Mouse (Mus musculus) kidney, adult 2 months (tissue): ENCODE measurements around the gene Add1. TPM values are rescaled to one million over a fixed set of nuclear protein-coding genes. Genes with fewer than 3 reads are reported as not detected.

ENCODE experiments used
- DNase-seq: peaks from one replicate; pipeline ENCODE4 v3.0.0; 2021
- H3K27ac ChIP-seq: fragments of 200-500 bp; 2 replicates; pipeline ENCODE4 v1.5.1; 2012; ENCODE audit warnings: low read depth, low read length, control low read depth, inconsistent platforms; ENCODE audit not compliant: insufficient read depth
- H3K27me3 ChIP-seq: fragments of 200-500 bp; replicated peaks from 2 replicates; pipeline ENCODE4 v1.6.1; 2012; ENCODE audit warnings: mild to moderate bottlenecking, moderate library complexity, low read length, inconsistent platforms; ENCODE audit not compliant: control insufficient read depth, insufficient read depth
- H3K36me3 ChIP-seq: fragments of 200-500 bp; 2 replicates; pipeline ENCODE4 v1.6.1; 2012; ENCODE audit warnings: mild to moderate bottlenecking, moderate library complexity, low read length, inconsistent platforms; ENCODE audit not compliant: control insufficient read depth, insufficient read depth
- H3K4me1 ChIP-seq: fragments of 200-500 bp; 2 replicates; pipeline ENCODE4 v1.6.1; 2011; ENCODE audit warnings: low read length; ENCODE audit not compliant: control insufficient read depth, insufficient read depth
- H3K4me3 ChIP-seq: fragments of 200-500 bp; 2 replicates; pipeline ENCODE4 v1.5.1; 2011; ENCODE audit warnings: mild to moderate bottlenecking, low read depth, low read length, control low read depth; ENCODE audit not compliant: insufficient read depth
- CTCF ChIP-seq: fragments of 200-500 bp; conservative IDR thresholded peaks from 2 replicates; pipeline ENCODE4 v1.5.1; 2011; ENCODE audit warnings: low read depth, mild to moderate bottlenecking, control low read depth, low read length, moderate library complexity, mixed read lengths; ENCODE audit not compliant: insufficient read depth, insufficient read length
- POLR2A ChIP-seq: fragments of 200-500 bp; IDR thresholded peaks from one replicate; pipeline ENCODE4 v1.6.1; 2011; ENCODE audit warnings: low read depth, low read length, control low read depth
- WGBS: fragments of 180-500 bp; shearing (Covaris S2); methylation state at CpG from one replicate; pipeline ENCODE4 v1.1.7; 2018; 5-methylcytosine and 5-hydroxymethylcytosine counted together
- polyA plus RNA-seq: library from polyadenylated mRNA; depleted of rRNA; stranded (reverse); fragments of >200 nt; gene quantifications from 2 replicates; pipeline ENCODE4 v1.2.3, GENCODE M21; 2012; rRNA removed

Add1 gene
- 129 and 135 TPM in 2 replicates for polyA plus RNA-seq

DNA sequence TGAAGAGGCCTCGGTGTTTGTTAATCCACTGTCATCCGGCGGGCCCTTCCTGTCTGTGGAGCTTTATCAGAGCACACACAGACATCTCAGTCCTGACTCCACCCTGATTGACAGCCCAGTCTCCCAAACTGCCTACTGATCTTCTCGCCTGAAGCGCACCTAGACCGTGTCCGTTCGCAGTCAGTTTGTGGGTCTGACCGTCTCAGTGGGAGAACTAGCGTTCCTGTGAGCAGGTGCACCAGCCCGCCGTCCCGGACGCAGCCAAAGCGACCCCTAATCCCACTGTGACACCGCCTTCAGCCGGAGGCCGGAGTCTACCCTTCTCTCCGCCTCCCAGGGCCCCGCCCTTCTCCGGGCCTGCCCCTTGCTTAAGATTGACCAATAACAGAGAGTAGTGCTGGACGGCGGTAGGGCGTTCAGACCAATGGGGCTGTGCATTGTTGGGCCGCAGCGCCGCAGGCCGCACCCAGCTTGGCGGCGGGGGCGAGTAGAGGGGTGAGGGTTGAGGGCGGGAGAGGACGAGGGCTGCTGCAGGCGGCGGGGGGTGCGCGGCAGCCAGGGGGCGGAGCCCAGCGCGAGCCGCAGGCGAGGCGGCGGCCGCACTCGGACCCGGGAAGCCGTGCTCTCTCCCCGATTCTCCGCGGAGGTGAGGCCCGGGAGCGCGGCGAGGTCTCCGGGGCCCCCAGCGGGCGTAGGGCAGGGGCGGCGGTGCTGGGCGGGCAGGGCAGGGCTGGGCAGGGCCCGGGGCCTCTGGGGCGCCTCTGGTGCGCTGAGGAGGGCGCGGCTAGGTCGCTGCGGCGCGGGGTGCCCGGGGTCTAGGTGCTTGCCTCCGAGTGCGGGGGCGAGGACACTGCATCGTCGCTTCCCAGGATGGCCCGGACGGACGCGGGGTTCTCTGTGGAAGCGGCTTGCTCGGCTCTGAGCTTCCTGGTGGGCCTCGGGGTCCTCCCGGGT, at the start of gene Add1:
TSS of gene Add1 (plus strand) at position 397 of the 954 bp plus-strand sequence.
- WGBS = under 1% methylated on average over 84 of the region's 84 CpGs
- no peaks in the 10 kb centered on the region for H3K36me3 ChIP-seq
- H3K27ac ChIP-seq = peak within 1 kb of the TSS; percentile 94
- peak; percentile 96 for TF ChIP-seq POLR2A
- TF ChIP-seq CTCF = no peak
- peaks cover 24% of the 10 kb centered on the region for H3K4me1 ChIP-seq
- no peaks in the 10 kb centered on the region for H3K27me3 ChIP-seq
- peak; percentile 98 for DNase-seq
- H3K4me3 ChIP-seq = peak within 1 kb of the TSS; percentile 96

DNA sequence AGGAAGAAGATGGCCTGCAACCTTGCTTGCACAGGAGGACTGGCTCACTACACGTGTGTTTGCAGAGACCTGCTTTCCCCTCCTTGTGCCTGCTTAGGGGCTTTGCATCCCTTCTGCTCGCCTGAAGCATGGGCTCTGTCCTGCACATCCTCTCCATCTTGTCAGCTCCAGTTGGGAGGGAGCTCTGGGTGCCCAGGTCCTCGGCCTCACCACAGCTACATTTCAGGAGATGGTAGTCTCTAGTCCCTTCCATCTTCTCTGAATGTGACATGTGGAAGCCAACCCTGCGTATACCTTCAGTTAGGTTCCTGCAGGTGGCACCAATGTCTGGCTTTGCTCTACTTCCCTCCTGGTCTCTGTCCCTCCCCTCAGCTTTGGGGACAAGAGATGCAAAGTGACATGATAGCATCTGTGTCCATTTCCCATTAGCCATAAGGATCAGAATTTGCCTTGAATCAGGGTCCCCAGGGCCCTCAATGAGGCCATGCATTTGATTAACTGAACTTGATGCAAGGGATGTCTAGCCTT, 49.4 kb upstream of the Add1 start:
- DNase-seq = no peak
- Histone ChIP-seq H3K36me3 (no peaks in the 10 kb centered on the region), H3K27me3 (no peaks in the 10 kb centered on the region), H3K4me3 (no peak overlapping the region), H3K4me1 (peaks cover 8% of the 10 kb centered on the region), H3K27ac (no peak overlapping the region)
- TF ChIP-seq CTCF = peak; percentile 37
- TF ChIP-seq POLR2A = no peak
- 78% methylated on average over 4 of the region's 4 CpGs for WGBS

DNA sequence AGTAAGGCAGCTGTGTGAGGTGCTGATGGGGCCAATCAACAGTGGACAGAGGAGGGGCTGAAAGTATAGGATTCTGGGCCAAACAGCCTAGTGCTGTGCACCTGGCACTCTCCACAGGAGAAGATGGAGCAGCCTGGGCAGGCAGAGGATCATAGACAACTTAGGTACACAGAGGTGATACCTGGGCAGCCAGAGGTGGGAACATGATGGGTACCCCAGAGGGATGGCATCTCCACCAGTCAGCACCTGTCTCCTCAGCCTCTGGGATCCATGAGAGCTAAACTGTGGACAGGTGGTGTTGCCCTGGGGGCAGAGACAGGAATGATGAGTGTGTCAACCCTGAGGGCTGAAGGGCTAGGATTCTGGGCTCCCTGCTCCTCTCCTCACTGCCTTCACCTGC, 49.0 kb upstream of the Add1 start:
- Histone ChIP-seq H3K36me3 (no peaks in the 10 kb centered on the region), H3K27me3 (no peaks in the 10 kb centered on the region), H3K4me1 (peaks cover 9% of the 10 kb centered on the region), H3K4me3 (no peak overlapping the region), H3K27ac (no peak overlapping the region)
- no peak for TF ChIP-seq POLR2A
- TF ChIP-seq CTCF = no peak
- no peak for DNase-seq

DNA sequence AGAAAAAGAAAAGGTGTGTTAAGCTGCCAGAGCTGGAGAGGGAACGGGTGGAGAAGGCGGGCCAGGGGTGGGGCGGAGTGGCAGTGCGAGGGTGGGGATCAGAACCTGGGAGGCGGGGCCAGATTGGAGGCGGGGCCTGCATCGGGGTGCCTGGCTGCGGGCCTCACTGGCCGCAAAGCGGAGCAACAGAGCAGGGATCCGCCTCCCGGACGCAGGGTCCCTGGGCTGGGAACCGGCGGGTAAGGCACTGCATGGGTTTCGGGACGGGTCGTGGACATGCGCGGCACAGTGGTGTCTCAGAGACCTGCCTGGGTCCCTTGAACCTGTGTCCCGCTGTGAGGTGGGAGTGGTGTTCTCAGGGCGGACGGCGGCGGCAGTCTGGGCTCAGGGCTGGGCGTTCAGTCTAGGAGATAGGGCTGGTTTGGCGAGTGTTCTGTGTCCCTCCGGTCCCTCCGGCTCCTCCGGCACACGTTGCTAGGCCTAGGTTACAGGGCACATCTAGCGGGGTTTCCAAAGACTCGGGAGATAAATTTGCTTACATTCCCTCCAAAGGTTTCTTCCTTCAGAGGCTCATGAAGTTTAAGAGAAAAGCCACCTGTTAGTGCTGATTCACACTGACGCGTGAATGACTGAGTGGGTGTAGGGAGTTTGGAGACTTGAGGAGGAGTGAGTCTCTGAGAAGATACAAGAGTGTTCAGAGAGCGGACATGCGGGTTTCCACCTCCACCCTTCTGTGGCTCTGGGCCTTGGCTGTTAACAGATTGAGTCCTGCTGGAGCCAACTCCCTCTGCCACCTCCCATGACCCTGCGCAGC, 47.6 kb upstream of the Add1 start, which contains the start of gene Sh3bp2:
TSS of gene Sh3bp2 (plus strand) at position 176 of the 814 bp plus-strand sequence.
- peak within 1 kb of the TSS; percentile 49 for H3K27ac ChIP-seq
- H3K4me3 ChIP-seq = peak within 1 kb of the TSS; percentile 90
- peak; percentile 97 for DNase-seq
- H3K27me3 ChIP-seq = no peaks in the 10 kb centered on the region
- peak; percentile 56 for TF ChIP-seq POLR2A
- no peak for TF ChIP-seq CTCF
- H3K4me1 ChIP-seq = peaks cover 23% of the 10 kb centered on the region
- H3K36me3 ChIP-seq = no peaks in the 10 kb centered on the region
- WGBS = 6% methylated on average over 38 of the region's 38 CpGs

DNA sequence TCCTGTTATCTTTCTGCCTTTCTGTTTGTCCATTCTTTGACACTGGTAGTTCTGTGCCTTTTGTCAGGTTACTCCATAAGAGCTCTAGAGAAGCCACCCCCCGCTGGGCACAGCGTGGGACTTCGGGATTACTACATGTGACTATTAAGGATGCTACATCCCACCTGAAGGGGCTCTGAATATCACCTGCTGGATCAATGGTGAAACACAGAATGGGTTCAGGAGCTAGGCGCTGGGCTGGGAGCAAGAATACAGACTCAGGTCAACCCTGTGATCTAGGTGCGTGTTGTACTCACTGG, 47.0 kb upstream of the Add1 start:
- H3K27me3 ChIP-seq = no peaks in the 10 kb centered on the region
- H3K4me3 ChIP-seq = peak overlapping the region; percentile 90
- no peak for DNase-seq
- TF ChIP-seq POLR2A = no peak
- no peak for TF ChIP-seq CTCF
- peaks cover 28% of the 10 kb centered on the region for H3K4me1 ChIP-seq
- 73% methylated on average over 5 of the region's 5 CpGs for WGBS
- H3K27ac ChIP-seq = peak overlapping the region; percentile 49; the same call in 1 of the 2 replicates
- H3K36me3 ChIP-seq = no peaks in the 10 kb centered on the region

DNA sequence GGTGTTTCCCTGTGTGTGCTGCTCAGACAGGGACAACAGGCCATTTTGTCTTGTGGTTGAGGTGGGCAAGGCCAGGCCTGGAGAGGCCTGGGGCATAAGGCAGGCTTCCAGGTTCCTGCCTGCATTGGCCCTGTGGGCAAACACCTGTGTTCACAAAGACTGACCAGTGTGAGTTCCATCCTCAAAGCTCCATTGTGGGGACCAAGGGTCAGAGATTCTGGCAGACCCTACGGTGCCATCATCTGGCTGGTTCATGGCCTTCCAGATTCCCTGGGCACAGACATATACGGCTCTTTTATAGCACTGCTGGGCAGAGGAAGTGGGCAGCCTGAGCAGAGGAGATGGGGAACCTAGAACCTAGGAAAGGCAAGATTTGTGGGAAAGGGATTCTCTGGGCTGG, 46.1 kb upstream of the Add1 start:
- Histone ChIP-seq H3K27ac (0 out of 2 replicates have a peak overlapping the region, but pooled peaks have one; percentile 1), H3K4me3 (no peak overlapping the region; the same call in 1 of the 2 replicates)

DNA sequence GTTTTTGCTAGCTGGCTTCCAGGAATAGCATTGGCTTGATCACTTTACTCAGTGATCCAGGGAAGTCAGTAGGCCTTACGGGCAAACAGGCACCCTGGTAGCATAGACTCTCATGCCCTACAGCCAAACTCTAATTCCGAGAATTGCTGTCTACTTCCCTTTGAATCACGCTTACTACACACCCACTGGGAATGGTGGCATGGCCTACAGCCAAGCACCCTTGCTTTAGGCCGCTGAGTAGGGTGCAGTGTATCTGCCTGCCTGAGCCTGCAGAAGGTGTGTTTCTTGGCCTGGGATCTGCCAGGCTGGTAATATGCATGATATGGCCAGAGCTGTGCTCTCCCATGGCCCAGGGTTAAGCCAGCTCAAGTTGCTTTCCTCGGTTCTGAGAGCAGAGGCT, 44.7 kb upstream of the Add1 start:
- no peak overlapping the region for H3K4me3 ChIP-seq
- H3K27me3 ChIP-seq = no peaks in the 10 kb centered on the region
- peaks cover 48% of the 10 kb centered on the region for H3K4me1 ChIP-seq
- 42% methylated on average over 5 of the region's 5 CpGs for WGBS
- no peaks in the 10 kb centered on the region for H3K36me3 ChIP-seq
- peak; percentile 91 for DNase-seq
- peak overlapping the region; percentile 34 for H3K27ac ChIP-seq
- TF ChIP-seq POLR2A = no peak
- TF ChIP-seq CTCF = no peak

More for the DNA sequence above, 46.1 kb upstream of the Add1 start:
- TF ChIP-seq POLR2A = no peak
- no peak for TF ChIP-seq CTCF
- H3K27me3 ChIP-seq = no peaks in the 10 kb centered on the region
- peaks cover 36% of the 10 kb centered on the region for H3K4me1 ChIP-seq
- no peaks in the 10 kb centered on the region for H3K36me3 ChIP-seq
- WGBS = 77% methylated on average over 2 of the region's 2 CpGs
- DNase-seq = no peak
